Mouse (Mus musculus): ENCODE measurements at regions not wholly inside any gene's neighbourhood (a gene's known extent, or its start where the extent isn't known, plus 50 kb on each side); places are given as distances from the start of the nearest gene placed in this dataset.

DNA sequence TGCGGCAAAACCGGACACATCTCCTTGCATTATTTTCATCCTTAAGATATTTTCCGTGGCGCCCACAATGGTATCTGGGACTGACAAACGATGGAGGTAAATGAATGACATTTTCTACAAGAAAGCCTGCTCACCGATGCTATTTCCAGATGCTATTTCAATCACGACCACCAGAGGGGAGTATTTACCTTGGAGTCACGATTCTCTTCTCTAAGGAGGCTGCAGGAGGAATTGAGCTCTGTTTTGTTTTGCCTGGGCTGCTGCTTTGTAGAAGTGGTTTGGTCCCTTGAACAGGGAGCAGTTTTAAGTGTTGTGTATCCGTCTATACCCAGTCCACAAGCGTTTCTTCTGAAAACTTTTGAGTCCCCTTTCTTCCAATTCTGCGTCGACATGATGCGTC lies 128.7 kb upstream of the Itga1 start:
- ATAC-seq = peak; percentile 43

DNA sequence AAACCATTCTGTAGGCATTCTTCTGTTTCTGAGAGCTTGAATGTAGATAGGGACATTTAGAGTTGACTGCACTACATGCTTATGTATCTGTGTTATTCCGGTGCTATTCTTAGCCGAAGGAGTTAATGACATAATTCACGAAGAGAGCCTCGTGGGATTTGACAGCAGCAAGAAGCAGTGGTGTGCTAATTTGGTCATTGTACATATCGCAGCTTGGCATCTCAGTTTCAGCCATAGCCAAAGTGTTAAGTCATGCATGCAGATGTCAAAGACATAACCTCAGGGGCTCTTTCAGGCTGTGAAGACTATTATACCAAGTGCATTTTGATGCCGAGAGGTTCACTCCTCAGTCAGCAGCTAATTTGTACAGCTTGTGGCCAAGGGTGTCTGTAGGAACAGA lies 125.1 kb upstream of the Itga1 start:
- no peak for ATAC-seq

DNA sequence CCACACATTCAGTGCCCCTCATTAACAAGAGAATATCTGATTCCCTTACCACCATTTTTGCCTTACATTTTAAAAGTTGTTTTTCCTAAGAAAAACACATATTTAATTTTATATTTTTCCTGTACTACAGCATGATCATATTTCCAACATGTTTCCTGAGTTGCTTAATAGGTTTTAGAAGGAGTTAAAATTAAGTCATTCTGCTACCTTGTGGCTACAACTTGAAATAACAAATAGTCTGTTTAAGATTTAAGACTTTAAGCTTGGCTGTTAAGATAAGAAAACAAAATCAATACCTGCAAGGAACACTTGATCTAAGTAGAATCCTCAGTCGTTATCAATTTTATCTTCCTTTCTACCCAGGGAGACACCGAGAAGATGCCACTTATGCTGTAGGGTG lies 117.9 kb upstream of the Itga1 start:
- ATAC-seq = no peak

- no peak for ATAC-seq
These were observed 109.5 kb upstream of the Itga1 start for GRCm38 (mm10) chr13:115211285-115211684.

DNA sequence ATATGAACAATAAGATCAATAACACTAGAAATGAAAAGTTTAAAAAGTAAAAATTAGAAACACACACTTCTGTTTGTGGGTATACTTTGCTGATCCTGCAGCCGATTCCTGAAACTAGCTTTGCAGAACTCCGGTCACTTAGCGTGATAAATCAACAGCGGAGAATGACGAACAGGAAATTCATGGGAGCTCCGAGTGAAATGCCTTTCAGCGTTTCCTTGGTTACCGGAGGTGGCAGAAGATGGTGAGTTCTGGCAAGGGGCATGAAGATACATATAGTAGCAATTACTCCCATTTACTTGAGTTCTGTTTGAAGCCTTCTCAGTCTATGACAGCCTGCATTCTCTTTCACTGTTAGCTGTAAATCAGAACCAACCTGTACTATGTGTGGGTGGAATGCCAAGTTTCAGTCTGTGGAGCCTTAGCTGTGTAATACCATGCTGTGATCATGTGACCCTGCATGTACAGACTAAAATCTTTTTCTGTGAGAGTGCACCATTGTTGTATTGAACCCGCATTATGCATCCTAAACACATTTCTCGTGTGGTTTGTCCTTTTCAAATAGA lies 109.0 kb upstream of the Itga1 start:
- no peak for ATAC-seq

- ATAC-seq = no peak
These were observed 107.8 kb upstream of the Itga1 start for GRCm38 (mm10) chr13:115209402-115210192.

DNA sequence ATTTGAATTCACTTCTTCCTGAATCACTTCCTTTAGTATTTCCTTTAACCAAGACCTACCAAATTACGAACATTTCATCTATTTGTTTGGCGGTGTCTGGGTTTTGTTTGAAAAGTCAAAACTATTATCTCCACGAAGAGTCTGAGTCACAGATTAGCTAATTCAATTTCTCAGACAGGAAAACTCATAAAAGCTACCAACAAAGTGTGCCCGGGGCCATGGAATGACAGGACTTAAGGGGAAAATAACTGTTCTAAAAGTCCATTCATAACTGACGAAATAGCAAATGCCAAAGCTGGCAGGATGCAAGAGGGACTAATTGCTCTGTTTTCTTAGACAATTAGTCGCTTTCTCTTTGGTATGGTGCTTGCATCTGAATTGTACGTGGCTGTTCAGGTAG lies 105.0 kb upstream of the Itga1 start:
- ATAC-seq = no peak

GRCm38 (mm10) chr13:115199166-115199565 lies 97.4 kb upstream of the Itga1 start:
- no peak for ATAC-seq

- ATAC-seq = no peak
These were observed 86.3 kb upstream of the Itga1 start for GRCm38 (mm10) chr13:115188066-115188465.

DNA sequence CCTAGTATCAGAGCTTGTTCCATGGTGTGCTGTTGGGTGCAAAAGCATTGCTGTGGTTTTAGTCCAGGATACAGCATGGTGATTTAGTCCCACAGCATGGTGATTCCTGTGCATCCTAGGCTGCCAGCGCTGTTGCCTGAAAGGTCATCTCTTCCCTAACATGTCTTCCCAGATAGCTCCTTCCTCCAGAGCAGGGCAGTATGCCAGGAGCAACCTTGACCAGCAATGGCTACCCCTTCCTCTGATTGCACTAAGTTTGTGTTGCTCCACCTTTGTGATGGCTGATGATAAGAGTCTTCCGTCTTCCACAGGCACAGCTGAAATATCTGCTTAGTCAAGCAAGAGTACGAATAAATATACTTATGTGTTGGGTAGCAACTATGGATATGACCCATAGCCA lies 85.6 kb upstream of the Itga1 start:
- no peak for ATAC-seq

DNA sequence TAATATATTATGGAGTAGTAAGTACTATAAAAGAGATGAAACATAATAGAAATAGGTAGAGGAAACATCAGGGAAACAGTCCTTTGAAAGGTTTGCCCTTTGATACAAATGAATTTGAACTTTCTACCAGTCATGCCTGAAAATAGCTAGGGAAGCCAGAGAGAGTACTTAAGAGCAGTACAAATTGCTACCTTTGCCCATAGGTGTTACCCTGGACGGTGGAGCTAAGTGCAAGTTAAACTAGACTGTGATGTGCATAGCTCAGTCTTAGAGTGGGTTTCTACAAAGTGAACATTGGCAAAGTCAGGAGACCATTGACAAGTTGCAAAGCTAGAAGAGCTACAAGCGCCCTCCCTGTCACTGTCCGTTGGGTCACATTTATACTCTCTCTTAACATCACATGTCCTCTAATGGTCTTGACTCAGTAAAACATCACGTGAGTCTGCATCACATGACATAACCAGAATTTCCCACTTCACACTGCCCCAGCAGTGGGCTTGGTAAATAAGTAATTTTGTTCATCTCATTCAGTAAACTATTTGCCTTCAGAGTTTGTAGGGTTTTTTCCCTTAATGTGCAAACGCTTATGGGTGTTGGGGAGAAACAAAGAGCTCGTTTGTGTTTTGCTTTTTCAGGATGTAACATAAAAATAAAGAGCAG lies 80.6 kb upstream of the Itga1 start:
- no peak for ATAC-seq

DNA sequence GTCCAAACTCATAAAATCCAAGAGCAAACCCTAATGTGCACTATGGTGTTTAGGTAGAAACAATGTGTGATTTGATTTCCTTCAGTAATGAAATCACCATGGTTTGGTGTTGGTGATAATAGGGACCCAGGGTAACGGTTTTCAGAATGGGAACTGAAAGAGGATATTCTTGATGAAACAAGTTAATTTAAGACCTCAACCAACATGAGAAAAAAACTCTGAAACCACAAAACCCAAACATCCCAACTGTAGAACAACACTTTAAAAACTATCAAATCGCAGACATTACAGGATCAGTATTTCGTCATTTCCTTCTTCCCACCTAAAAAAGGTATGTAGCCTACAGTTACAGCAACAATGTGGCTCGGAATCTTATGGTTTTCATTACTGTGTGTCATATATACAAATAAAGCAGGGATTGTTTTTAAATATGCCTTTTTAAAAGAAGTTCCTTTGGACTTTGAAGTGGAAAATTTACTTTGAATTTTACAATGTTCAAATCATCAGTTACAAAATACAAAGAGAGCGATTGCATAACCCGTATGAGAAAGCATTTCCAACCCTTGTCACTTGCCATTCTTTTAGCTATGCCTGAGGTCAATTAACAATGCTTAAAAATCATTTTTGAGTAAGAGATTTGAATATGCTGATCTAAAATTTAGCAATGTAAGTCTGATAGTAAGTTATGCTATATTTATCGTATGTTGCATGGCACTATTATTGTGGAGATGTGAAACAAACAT lies 76.6 kb upstream of the Itga1 start:
- no peak for ATAC-seq

GRCm38 (mm10) chr13:115171347-115172062 lies 69.7 kb upstream of the Itga1 start:
- ATAC-seq = no peak

- ATAC-seq = no peak
These were observed 64.2 kb upstream of the Itga1 start for GRCm38 (mm10) chr13:115165981-115166380.

DNA sequence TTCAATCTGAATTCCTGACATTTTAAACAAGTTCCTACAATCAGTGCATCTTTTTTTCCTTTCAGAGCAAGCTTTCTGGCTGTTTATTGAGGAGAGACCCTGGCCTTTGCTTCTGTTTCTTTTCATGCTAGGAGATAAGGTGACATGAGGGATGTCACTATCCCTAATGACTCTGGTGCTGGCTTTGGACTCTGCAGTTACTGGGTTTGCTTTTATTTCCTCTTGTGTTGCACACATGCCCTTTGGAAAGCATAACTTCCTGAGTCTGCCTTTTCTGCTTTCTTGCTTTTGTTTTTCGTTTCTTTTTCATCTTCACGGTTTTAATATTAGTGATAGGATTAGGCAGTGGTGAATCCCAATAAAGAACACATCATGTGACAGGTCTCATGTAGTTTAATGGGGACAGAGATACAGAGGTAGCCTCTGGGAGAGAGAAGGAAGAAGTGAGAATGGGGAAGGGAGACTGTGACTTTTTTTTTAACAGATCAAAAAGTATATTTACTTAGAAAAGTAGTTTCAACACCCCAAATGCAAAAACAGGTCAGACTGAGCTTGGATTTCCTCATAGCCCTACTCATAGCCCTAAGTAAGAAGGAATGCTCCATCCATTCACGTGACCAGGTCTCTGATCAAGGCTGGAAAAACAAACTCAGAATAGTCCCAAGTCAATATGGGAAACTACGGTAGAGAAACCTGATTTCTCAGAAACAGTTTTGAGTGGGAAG lies 61.1 kb upstream of the Itga1 start:
- ATAC-seq = no peak

- ATAC-seq = no peak
These were observed 57.6 kb upstream of the Itga1 start for GRCm38 (mm10) chr13:115159386-115159785.

Data from inflammation-experienced regulatory T-cells, adult 6 months (primary cell).